Mouse (Mus musculus): Measurements from ENCODE around the gene Rai1. TPM values are rescaled to one million over a fixed set of nuclear protein-coding genes. Genes with fewer than 3 reads are reported as not detected.
A peak's percentile ranks its signal among the peaks of the same experiment; 100 is the strongest.

Gene Rai1
- total RNA-seq, 2 experiments from 2014 or later: 5.9 to 58.6 TPM

GRCm38 (mm10) chr11:60093227-60093626 is 11.6 kb upstream of the Rai1 start:
- no peak for ATAC-seq (replicated peaks; ENCODE audit: low FRiP score, low TSS enrichment, poor library complexity, severe bottlenecking)

GRCm38 (mm10) chr11:60093984-60094587 is 10.7 kb upstream of the Rai1 start:
- no peak for ATAC-seq (replicated peaks; ENCODE audit: low FRiP score, low TSS enrichment, poor library complexity, severe bottlenecking)

GRCm38 (mm10) chr11:60094909-60095810 is 9.7 kb upstream of the Rai1 start:
- ATAC-seq (replicated peaks; ENCODE audit: low FRiP score, low TSS enrichment, poor library complexity, severe bottlenecking): no peak

GRCm38 (mm10) chr11:60099555-60100186 is 5.1 kb upstream of the Rai1 start:
- ATAC-seq (replicated peaks; ENCODE audit: low FRiP score, low TSS enrichment, poor library complexity, severe bottlenecking): no peak

- ATAC-seq (replicated peaks; ENCODE audit: low FRiP score, low TSS enrichment, poor library complexity, severe bottlenecking): no peak
Measured at GRCm38 (mm10) chr11:60100827-60101555, 3.8 kb upstream of the Rai1 start.

GRCm38 (mm10) chr11:60101986-60102385 is 2.8 kb upstream of the Rai1 start:
- no peak for ATAC-seq (replicated peaks; ENCODE audit: low FRiP score, low TSS enrichment, poor library complexity, severe bottlenecking)

- peak; percentile 35 for ATAC-seq (replicated peaks; ENCODE audit: low FRiP score, low TSS enrichment, poor library complexity, severe bottlenecking)
Measured at GRCm38 (mm10) chr11:60102664-60103063, 2.1 kb upstream of the Rai1 start.

GRCm38 (mm10) chr11:60103567-60103966 is 1.2 kb upstream of the Rai1 start:
- no peak for ATAC-seq (replicated peaks; ENCODE audit: low FRiP score, low TSS enrichment, poor library complexity, severe bottlenecking)

- peak; percentile 56 for ATAC-seq (replicated peaks; ENCODE audit: low FRiP score, low TSS enrichment, poor library complexity, severe bottlenecking)
Measured at GRCm38 (mm10) chr11:60105593-60106542, 1.1 kb downstream of the Rai1 start.

- ATAC-seq (replicated peaks; ENCODE audit: low FRiP score, low TSS enrichment, poor library complexity, severe bottlenecking): peak; percentile 57
Measured at GRCm38 (mm10) chr11:60106543-60107110, 1.8 kb downstream of the Rai1 start.

- no peak for ATAC-seq (replicated peaks; ENCODE audit: low FRiP score, low TSS enrichment, poor library complexity, severe bottlenecking)
Measured at GRCm38 (mm10) chr11:60107449-60107848, 2.6 kb downstream of the Rai1 start.

GRCm38 (mm10) chr11:60108631-60109172 is 3.9 kb downstream of the Rai1 start:
- no peak for ATAC-seq (replicated peaks; ENCODE audit: low FRiP score, low TSS enrichment, poor library complexity, severe bottlenecking)

GRCm38 (mm10) chr11:60110386-60110785 is 5.6 kb downstream of the Rai1 start:
- no peak for ATAC-seq (replicated peaks; ENCODE audit: low FRiP score, low TSS enrichment, poor library complexity, severe bottlenecking)

- ATAC-seq (replicated peaks; ENCODE audit: low FRiP score, low TSS enrichment, poor library complexity, severe bottlenecking): no peak
Measured at GRCm38 (mm10) chr11:60111576-60111975, 6.8 kb downstream of the Rai1 start.

GRCm38 (mm10) chr11:60113624-60114023 is 8.8 kb downstream of the Rai1 start:
- ATAC-seq (replicated peaks; ENCODE audit: low FRiP score, low TSS enrichment, poor library complexity, severe bottlenecking): no peak

GRCm38 (mm10) chr11:60114296-60115023 is 9.6 kb downstream of the Rai1 start:
- ATAC-seq (replicated peaks; ENCODE audit: low FRiP score, low TSS enrichment, poor library complexity, severe bottlenecking): peak; percentile 25

GRCm38 (mm10) chr11:60115024-60115538 is 10.3 kb downstream of the Rai1 start:
- ATAC-seq (replicated peaks; ENCODE audit: low FRiP score, low TSS enrichment, poor library complexity, severe bottlenecking): peak; percentile 91

Data from megakaryocyte-erythroid progenitor cell, adult 5-6 weeks (primary cell).